Mouse (Mus musculus): ENCODE measurements around the gene Rsph6a.
"Not testable (repeated sequence)": the region's sequence is repeated elsewhere in the genome, so short reads cannot be mapped to it uniquely, and the experiment has no call there.

Gene Rsph6a

DNA sequence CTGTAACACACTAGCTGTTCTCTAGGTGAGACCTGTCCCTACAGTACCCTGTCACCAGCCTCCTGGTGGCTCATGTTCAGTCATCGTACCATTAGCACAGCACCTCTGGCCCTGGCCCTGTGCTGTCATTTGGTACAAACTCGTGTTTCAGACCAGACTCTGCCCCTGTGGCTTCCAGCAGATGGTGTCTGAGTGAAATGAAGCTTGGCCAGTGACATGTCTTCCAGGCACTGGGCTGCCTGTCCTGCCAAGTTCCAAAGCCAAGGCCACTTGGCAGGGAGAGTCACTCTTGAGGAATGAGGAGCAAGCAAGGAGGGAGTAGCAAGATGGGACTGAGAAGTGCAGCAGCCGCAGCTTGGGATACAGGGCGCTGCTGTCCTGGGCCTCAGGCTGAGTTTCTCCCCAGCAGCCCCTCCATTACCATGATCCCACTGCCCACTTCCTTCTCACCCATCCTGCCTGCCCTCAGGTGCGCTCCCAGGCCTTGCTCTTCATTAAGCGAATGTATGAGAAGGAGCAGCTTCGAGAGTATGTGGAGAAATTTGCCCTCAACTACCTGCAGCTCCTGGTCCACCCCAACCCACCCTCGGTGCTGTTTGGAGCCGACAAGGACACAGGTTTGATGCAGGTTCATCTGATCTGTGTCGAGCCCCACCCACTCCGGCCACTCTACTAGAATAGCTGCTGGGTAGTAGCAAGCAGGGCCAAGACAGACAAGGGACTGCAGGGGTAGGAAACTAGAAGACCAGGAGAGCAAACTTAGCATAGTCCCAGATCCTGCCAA lies 8.0 kb upstream of the Rsph6a start:
- DNase-seq (ENCODE audit: low spot score in 2 of 2) = no peak

DNA sequence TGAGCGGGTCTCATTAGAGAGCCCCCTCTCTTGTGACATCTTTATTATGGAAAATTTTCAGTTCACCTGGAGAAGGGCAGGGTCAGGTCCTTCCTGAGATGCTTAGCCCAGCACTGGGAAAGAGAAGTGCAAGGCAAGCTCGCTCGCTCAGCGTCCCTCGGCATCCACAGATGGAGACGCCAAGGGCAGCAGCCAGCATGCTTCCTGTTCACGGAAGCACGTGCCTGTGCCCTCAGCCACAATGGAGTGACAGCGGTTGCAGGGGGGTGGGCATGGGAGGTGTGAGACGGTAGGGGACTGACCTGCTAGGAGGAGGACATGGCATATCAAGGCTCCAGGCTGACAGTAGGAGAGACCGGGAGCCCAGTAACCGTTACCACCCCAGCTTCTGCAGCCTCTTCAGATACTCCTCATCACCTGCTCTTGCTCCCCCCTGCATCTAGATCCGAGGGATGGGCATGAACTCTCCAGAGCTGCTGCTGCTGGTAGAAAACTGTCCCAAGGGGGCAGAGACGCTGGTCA lies 6.4 kb upstream of the Rsph6a start:
- DNase-seq (ENCODE audit: low spot score in 2 of 2) = no peak

DNA sequence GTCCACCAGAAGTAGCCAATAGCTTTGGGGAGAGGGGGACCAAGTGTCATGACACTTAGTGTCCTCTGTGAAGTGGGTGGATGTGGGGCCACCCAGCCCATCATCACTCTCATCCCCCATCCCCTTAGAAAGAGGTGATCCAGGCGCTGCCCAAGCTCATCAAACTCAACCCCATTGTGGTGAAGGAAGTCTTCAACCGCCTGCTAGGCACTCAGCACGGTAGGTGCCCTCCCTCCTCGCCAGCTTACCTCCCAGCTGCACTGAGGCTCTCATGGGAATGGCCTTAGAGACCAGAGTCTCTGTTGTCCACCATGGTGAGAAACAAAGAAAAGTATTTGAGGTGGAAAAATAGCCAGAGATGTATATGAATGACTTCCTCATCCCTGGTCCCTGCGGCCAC lies 5.2 kb upstream of the Rsph6a start:
- DNase-seq (ENCODE audit: low spot score in 2 of 2) = no peak

DNA sequence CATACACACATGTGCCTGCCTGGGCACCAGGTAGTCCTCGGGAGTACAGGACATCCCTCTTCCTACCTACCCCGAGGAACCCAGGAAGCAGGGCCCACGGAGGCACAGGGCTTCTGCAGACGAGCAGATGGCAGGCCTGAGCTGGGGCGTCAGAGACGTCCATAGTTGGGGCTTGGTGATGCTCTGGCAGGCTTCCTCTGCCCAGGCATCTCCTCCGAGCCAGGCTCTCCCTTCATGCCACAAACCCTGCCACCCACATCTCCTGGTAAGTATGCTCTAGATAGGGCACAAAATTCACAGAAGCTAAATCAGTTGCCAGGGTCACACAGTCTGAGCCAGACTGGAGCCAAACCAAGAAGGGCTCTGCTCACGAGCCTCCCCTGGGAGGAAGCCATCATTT lies 4.3 kb upstream of the Rsph6a start:
- DNase-seq (ENCODE audit: low spot score in 2 of 2) = no peak

- DNase-seq (ENCODE audit: low spot score in 2 of 2) = no peak
Measured at GRCm38 (mm10) chr7:19051161-19051560, 3.3 kb upstream of the Rsph6a start.

- DNase-seq (ENCODE audit: low spot score in 2 of 2) = no peak
Measured at GRCm38 (mm10) chr7:19052345-19053135, 1.9 kb upstream of the Rsph6a start.

- no peak for DNase-seq (ENCODE audit: low spot score in 2 of 2)
Measured at GRCm38 (mm10) chr7:19053136-19053532, 1.4 kb upstream of the Rsph6a start.

GRCm38 (mm10) chr7:19054777-19055076 lies 237 bp downstream of the Rsph6a start:
- DNase-seq (ENCODE audit: low spot score in 2 of 2) = no peak

GRCm38 (mm10) chr7:19055108-19055507 lies 618 bp downstream of the Rsph6a start:
- no peak for DNase-seq (ENCODE audit: low spot score in 2 of 2)

- DNase-seq (ENCODE audit: low spot score in 2 of 2) = no peak
Measured at GRCm38 (mm10) chr7:19057405-19057804, 2.9 kb downstream of the Rsph6a start.

DNA sequence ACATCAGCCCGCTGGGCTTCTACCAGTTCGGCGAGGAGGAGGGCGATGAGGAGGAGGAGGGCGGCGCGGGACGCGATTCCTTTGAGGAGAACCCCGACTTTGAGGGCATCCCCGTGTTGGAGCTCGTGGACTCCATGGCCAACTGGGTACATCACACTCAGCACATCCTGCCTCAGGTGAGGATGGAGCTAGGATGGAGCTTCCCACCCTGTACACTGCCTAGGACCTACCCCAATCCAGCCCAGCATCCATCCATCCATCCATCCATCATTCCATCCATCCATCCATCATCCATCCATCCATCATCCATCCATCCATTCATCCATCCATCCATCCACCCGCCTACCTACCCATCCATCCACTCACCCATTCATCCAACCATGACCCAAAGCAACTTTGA lies 11.4 kb downstream of the Rsph6a start:
- no peak for DNase-seq (ENCODE audit: low spot score in 2 of 2)

DNA sequence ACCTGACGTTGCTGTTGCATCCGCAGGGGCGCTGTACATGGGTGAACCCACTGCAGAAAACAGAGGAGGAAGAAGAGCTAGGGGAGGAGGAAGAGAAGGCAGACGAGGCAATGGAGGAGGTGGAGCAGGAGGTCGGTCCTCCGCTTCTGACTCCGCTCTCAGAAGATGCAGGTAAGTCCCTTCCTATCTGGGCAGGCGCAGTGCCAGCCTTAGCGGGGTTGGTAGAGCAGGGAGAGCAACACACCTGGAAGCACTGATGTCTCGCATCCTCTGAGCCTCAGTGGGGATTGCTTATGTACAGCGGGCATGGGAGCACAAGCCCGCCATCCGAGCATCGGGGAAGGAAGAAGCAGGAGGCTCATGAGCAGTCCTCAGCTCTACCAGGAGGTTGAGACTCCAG lies 12.6 kb downstream of the Rsph6a start:
- DNase-seq (ENCODE audit: low spot score in 2 of 2) = no peak

DNA sequence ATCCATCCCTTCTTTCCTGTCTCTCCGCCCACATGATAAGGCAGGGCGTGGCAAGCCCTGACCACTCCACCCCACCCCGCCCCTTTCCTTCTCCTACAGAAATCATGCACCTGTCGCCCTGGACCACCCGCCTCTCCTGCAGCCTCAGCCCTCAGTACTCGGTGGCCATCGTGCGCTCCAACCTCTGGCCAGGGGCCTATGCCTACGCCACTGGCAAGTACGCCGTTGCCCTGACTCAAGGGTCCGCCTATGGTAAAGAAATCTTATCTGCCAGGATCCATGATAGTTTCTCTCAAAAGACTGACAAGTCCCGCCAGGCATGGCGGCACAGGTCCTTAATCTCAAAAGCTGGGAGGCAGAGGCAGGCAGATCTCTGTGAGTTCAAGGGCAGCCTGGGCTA lies 13.4 kb downstream of the Rsph6a start:
- peak in 1 of 2 experiments; percentile 2 for DNase-seq (ENCODE audit: low spot score in 2 of 2)

- no peak for DNase-seq (ENCODE audit: low spot score in 2 of 2)
Measured at GRCm38 (mm10) chr7:19068707-19069106, 14.2 kb downstream of the Rsph6a start.

DNA sequence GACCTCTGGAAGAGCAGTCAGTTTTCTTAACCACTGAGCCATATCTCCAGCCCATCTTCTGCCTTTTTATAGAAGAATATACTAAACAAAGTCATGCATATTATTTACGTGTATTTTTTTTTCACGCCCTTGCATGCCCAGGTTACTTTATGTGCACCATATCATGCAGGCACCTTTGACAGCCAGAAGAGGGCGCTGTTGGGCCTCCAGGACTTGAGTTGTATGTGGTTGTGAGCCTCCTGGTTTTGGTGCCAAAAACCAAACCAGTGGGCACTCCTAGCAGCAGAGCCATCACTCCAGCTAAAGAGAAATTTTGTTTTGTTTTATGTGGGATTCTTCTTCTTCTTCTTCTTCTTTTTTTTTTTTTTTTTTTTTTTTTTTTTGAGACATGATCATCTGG lies 15.0 kb downstream of the Rsph6a start:
- no peak for DNase-seq (ENCODE audit: low spot score in 2 of 2)

DNA sequence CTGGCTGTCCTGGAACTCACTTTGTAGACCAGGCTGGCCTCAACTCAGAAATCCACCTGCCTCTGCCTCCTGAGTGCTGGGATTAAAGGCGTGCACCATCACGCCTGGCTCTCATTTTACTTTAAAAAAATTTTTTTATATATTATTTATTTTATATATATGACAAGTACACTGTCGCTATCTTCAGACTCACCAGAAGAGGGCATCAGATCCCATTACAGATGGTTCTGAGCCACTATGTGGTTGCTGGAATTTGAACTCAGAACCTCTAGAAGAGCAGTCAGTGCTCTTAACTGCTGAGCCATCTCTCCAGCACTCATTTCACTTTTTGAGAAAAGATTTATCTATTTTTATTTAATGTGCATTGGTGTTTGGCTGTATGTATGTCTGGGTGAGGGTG lies 16.5 kb downstream of the Rsph6a start:
- not testable (repeated sequence) for DNase-seq (ENCODE audit: low spot score in 2 of 2)

GRCm38 (mm10) chr7:19073504-19073903 lies 19.0 kb downstream of the Rsph6a start:
- peak in 1 of 2 experiments; percentile 3 for DNase-seq (ENCODE audit: low spot score in 2 of 2)

DNA sequence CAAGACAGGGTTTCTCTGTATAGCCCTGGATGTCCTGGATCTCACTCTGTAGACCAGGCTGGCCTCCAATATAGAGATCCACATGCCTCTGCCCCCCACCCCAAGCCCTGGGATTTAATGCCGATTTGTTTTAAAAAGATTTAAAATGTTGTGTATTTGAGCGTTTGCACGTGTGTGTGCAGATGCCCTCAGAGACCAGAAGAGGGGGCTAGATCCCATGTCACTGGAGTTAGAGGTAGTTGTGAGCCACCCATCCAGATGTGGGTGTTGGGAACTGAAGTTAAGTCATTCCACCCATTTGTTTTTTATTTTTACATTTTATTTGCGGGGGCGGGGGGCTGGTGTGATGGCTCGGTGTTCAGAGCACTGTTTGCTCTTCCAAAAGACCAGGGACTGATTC lies 20.0 kb downstream of the Rsph6a start:
- peak in 1 of 2 experiments; percentile 2 for DNase-seq (ENCODE audit: low spot score in 2 of 2)

GRCm38 (mm10) chr7:19075231-19075630 lies 20.7 kb downstream of the Rsph6a start:
- DNase-seq (ENCODE audit: low spot score in 2 of 2) = no peak

GRCm38 (mm10) chr7:19075723-19076585 lies 21.5 kb downstream of the Rsph6a start, which contains the start of gene Dmwd:
Gene Dmwd, plus strand, starts transcription at chr7:19076227.
- DNase-seq (ENCODE audit: low spot score in 2 of 2) = peak; percentile 97 to 98

DNA sequence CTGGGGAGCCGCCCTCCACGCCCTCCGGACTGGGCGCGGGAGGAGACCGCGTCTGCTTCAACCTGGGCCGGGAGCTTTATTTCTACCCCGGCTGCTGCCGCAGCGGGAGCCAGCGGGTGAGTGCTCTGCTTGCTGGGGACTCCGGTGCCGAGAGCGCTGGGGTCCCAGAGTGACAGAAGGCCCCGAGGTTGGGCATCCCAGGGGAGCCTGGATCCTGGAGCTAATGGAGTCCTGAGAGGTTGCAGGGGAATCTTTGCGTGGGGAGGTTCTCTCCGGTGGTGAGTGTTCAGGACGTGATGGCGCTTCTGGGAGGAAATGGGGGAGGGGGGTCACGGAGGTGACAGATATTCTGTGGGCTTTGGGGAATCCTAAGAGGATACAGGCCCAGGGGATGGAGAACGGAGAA lies 22.1 kb downstream of the Rsph6a start:
- DNase-seq (ENCODE audit: low spot score in 2 of 2) = no peak

DNA sequence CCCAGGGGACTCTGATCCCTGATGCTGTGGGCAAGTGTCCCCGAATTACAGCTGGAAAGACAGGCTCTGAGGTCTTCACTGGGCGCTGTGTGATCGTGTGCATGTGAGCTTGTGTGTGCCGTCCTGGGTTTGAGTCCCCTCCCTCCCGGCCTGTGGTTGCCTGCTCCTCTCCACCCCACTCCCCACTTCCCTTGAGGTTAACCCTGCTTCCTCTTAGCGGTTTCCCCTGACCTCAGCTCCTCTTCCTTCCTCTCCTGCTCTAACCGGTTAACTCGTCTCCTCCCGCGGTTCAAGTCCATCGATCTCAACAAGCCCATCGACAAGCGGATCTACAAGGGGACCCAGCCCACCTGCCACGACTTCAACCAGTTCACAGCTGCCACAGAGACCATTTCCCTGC lies 23.3 kb downstream of the Rsph6a start:
- no peak for DNase-seq (ENCODE audit: low spot score in 2 of 2)
